Mouse (Mus musculus) G1E (cell line): ENCODE measurements around the gene Tmem158.

ENCODE experiments used
- CTCF ChIP-seq: IDR thresholded peaks from 2 replicates; pipeline ENCODE4 v1.5.1; 2012; ENCODE audit warnings: low read depth, low read length, inconsistent platforms, mixed read lengths
- GATA2 ChIP-seq: IDR thresholded peaks from 2 replicates; pipeline ENCODE4 v1.6.1; 2012; ENCODE audit warnings: low read depth, low read length, inconsistent platforms, borderline replicate concordance

DNA sequence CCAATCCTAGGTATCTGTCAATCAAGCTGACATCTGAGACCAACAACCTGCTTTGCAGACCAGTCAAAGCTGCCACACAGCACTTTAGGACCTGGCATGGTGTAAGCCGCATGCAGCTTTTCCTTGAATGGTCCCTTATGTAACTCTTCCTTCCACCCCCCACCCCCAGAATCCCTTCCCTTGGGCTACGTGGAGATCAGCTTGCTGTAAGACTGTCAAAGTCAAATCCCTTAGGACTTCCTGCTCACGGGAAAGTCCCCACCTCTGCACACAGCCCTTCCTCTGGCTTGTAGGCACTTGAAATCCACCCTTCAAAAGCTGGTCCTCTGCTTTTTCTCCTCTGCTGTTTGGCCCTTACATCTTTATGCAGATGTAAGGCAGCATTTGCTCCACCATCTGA is 24.9 kb downstream of the Tmem158 start:
- TF ChIP-seq CTCF (no peak), GATA2 (no peak)
